Mouse (Mus musculus) erythroid progenitor cell, adult 5-6 weeks (primary cell): ENCODE measurements at regions not wholly inside any gene's neighbourhood (a gene's known extent, or its start where the extent isn't known, plus 50 kb on each side); places are given as distances from the start of the nearest gene placed in this dataset.
A peak's percentile ranks its signal among the peaks of the same experiment; 100 is the strongest.

Experiments used
- ATAC-seq: replicated peaks from 2 replicates; pipeline ENCODE4 v1.8.0; 2016; ENCODE audit warnings: moderate number of reproducible peaks, mild to moderate bottlenecking, moderate TSS enrichment, inconsistent platforms; ENCODE audit not compliant: poor library complexity, low FRiP score, severe bottlenecking

GRCm38 (mm10) chr9:46740496-46740895 lies 258.0 kb upstream of the Gm4791 start:
- no peak for ATAC-seq

GRCm38 (mm10) chr9:46739341-46739740 lies 259.2 kb upstream of the Gm4791 start:
- ATAC-seq, result no peak

GRCm38 (mm10) chr9:46738634-46739033 lies 259.9 kb upstream of the Gm4791 start:
- no peak for ATAC-seq

- no peak for ATAC-seq
Observed at GRCm38 (mm10) chr9:46738056-46738455, 260.5 kb upstream of the Gm4791 start.

GRCm38 (mm10) chr9:46737446-46737845 lies 261.1 kb upstream of the Gm4791 start:
- ATAC-seq, result no peak

- ATAC-seq, result no peak
Observed at GRCm38 (mm10) chr9:46736232-46736631, 262.3 kb upstream of the Gm4791 start.

DNA sequence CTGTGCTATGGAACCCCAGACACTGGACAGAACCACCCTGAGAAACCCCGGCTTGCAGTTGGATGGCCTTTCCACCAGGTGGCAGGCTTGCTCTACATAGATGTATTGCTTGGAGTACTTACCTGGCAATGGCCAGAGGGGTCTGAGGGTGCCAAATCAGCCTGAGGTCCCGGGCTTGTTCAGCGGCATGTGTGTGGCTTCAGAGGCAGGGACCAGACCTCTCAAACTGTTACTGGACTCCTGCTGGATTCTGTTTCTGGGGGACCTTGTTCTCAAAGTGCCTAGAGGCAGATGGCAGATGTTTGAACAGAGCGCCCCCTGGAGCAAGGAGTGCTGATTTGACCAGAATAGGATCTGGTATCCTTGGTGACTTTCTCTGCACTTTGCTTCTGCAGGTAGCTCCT lies 262.9 kb upstream of the Gm4791 start:
- peak; percentile 30; the same call in 1 of the 2 replicates for ATAC-seq

GRCm38 (mm10) chr9:46728465-46728864 lies 270.1 kb upstream of the Gm4791 start:
- ATAC-seq, result no peak

GRCm38 (mm10) chr9:46724231-46724630 lies 274.3 kb upstream of the Gm4791 start:
- ATAC-seq, result no peak

DNA sequence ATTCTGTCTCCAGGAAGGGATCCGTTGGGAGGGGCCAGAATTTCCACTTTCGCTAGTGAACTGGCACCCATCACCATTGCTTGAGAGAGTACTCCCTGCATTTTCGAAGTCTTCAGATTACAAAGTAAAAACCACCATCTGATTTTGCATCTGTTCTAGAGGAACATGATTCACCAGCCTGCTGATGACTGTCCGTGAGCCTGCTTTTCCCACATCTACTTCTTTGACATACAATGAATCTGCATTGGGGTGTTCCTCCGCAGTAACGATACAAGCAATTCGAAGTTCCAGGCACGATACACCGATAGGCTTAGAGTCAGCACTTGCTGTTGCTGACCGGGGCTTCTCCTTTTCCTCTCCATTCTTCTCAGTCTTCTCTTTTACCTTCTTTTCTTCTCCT lies 285.1 kb upstream of the Gm4791 start:
- ATAC-seq, result no peak

DNA sequence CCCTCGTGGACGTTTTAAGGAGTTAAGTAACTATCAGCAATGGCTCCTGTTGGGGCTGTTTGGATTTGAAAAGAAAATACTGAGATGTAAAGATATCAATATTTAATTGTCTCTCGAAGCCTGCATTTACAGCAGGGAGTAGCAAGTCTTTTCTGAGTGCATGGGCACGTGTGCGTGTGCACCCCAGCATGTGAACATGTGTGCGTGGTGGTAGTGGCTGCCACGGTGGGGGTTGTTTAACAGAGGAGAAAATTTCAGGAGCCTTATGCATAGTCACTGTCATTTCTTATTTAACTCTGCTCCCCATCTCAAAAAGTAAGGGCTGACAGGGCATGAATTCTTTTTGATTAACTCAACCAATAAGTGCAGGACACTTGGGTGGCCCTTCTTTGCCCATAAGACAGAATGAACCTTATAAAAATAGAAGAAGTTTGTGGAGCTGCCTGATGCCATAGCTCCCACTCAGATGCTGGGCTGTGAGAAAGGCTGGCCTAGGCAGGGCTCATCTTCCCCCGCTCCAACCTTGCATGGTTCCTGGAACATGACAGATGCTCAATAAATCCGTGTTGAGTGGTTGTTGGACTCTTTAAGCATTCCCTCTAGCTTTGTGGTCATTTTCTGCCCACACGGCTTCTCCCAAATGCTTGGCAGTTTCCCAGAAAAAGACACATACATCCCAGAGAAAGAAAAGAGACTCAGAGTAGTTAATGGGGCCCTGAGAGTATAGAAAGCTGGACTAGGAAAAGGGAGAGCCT lies 294.2 kb upstream of the Gm4791 start:
- ATAC-seq, result no peak

DNA sequence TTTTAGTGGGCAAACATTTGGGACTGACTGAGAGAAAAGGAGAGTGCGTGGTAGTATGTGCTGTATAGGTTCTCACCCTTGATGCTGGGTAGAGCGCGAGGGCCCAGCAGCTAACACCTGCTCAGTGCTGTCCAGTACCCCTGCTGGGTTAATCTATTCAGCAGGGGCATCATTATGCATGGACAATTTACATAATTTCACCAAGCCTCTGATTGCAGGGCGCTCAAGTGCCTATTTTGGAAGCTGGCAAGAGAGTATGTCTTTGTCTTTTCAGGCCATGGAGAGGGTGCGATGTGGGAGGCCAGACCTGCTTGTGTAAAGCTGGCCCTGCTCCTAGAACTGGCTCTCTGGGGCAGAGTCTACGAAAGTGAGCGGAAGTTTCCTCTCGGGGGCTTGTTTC lies 294.9 kb upstream of the Gm4791 start:
- no peak for ATAC-seq

- ATAC-seq, result no peak
Observed at GRCm38 (mm10) chr9:46702901-46703636, 295.5 kb upstream of the Gm4791 start.

GRCm38 (mm10) chr9:46702053-46702900 lies 296.3 kb upstream of the Gm4791 start:
- no peak for ATAC-seq

DNA sequence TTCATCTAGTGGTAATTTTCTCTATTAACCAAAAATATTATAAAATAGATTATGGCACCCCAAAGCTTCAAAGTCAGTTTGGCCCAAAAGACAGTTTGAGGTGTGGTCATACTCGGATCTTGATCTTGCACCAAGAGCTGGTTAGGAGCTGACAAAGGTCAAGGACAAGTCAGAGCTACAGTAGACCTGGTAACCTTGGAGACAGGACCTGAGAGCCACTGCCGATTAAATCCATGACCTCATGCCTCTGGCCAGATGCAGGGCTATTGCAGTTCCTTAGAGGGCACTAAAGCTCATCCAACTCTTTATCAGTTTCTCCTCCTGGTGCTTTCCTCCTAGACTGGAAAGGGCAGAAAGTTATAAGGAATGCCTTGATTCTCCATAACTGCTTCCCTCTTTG lies 302.4 kb upstream of the Gm4791 start:
- ATAC-seq, result no peak

DNA sequence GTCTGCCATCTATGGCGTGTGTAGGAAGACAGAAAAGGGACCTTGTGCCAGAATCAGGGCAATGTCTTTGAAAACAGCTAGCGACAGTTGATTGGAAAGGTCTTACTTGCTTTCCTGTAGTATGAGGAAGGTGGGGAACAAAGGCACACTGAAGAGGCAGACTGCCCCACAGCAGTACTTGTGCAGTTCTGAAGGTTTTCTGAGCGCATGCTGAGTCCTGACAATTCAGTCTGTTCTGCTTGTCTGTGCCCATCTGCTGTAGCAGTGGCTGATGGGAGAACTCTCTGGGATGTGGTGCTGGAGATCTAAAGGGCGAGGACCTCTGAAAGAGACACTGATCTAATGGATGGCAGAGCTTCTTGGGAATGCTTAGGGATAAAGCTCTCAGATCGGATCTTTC lies 309.2 kb upstream of the Gm4791 start:
- ATAC-seq, result no peak

DNA sequence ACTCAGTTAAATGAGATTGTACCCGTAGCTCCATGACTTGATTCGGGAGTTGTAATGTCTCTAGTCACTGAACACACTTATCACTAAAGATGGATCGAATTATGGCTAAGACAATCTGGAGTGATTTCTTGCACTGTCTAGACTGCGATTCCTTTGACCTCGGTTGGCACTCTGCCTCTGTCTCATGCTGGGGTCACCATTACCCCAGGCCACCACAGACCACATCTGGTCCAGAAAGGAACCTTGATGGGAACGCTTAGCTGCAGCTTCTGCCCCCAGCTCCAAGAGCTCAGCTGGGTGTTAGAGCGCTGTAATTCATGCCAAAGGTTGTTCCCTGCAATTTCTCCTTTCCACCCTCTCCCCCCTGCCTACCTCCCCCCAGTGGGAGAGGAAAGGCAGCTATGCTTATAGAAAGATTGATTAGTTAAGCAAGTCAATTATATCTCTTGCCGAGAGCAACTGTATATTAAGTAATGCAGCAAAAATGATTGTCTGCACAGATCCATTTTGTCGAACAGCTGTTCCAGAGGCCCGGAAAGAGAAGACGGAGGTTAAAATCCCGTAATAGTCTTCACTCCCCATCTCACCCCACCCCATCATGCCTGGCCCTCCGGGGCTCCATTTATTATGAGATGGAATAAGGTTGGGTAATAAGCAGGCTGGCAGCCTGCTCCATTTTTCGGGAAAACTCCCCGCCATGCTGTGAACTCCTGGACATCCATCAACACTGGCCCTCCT lies 314.3 kb upstream of the Gm4791 start:
- ATAC-seq, result no peak

DNA sequence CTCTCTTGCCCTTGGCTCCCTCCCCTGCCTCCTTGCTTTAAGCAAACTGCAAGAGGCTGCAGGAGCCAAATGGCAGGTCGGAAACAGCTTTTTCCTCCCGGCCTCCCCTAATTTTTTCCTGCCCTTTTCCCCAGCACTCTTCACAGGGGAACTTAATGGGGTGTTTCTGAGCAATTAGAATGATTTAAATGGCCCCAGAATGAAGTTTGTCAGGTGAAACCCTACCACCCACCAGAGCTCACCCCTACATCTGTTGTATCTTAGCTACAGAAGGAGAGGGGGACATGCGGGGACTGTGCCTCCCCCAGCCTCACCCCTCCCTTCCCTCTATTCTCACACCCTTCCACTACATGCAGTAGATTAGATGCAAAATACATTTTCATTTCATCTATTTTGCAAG lies 326.5 kb upstream of the Gm4791 start:
- no peak for ATAC-seq

GRCm38 (mm10) chr9:46654422-46654821 lies 334.6 kb upstream of the 4931429L15Rik start:
- ATAC-seq, result no peak
